Mouse (Mus musculus): ENCODE results near the gene Dgkh. TPM values are rescaled to one million over a fixed set of nuclear protein-coding genes. Genes with fewer than 3 reads are reported as not detected.

Dgkh gene
- polyA plus RNA-seq, 1 experiment from 2014 or later, result 2.5 TPM

GRCm38 (mm10) chr14:78649525-78650274, 82.9 kb downstream of the Dgkh start:
- Histone ChIP-seq H3K4me1 (peaks cover 9% of the 10 kb centered on the region; the same call in 1 of the 2 replicates), H3K9ac (no peak overlapping the region), H3K4me3 (replicated peaks) (no peak overlapping the region), H3K4me2 (peak overlapping the region; percentile 6; the same call in 1 of the 2 replicates), H3K27me3 (no peaks in the 10 kb centered on the region), H3K9me3 (replicated peaks) (no peaks in the 10 kb centered on the region), H3K27ac (peak overlapping the region; percentile 47), H3K36me3 (peaks cover 9% of the 10 kb centered on the region)
- WGBS, result 54% methylated on average over 21 of the region's 21 CpGs
- ATAC-seq (replicated peaks; ENCODE audit: low FRiP score), result peak; percentile 52; the same call in 1 of the 2 replicates

- Histone ChIP-seq H3K4me2 (no peak overlapping the region), H3K4me3 (replicated peaks) (no peak overlapping the region), H3K9ac (no peak overlapping the region), H3K27me3 (no peaks in the 10 kb centered on the region), H3K4me1 (peaks cover 9% of the 10 kb centered on the region; the same call in 1 of the 2 replicates), H3K9me3 (replicated peaks) (no peaks in the 10 kb centered on the region), H3K36me3 (peaks cover under 1% of the 10 kb centered on the region; the same call in 1 of the 2 replicates), H3K27ac (no peak overlapping the region)
- 65% methylated on average over 3 of the region's 3 CpGs for WGBS
- ATAC-seq (replicated peaks; ENCODE audit: low FRiP score), result no peak
Observed at GRCm38 (mm10) chr14:78645622-78646021, 87.0 kb downstream of the Dgkh start.

- H3K36me3 ChIP-seq, result no peaks in the 10 kb centered on the region
- no peak overlapping the region for H3K9ac ChIP-seq
- no peak for ATAC-seq (replicated peaks; ENCODE audit: low FRiP score)
- H3K27ac ChIP-seq, result no peak overlapping the region
- H3K9me3 ChIP-seq (replicated peaks), result no peaks in the 10 kb centered on the region
- WGBS, result 83% methylated on average over 7 of the region's 7 CpGs
- no peaks in the 10 kb centered on the region for H3K27me3 ChIP-seq
- H3K4me1 ChIP-seq, result no peaks in the 10 kb centered on the region
- no peak overlapping the region for H3K4me3 ChIP-seq (replicated peaks)
- no peak overlapping the region for H3K4me2 ChIP-seq
Observed at GRCm38 (mm10) chr14:78641314-78641713, 91.3 kb downstream of the Dgkh start.

- H3K4me1 ChIP-seq, result 0 out of 2 replicates have a peak, but pooled peaks cover 6% of the 10 kb centered on the region
- H3K27ac ChIP-seq, result no peak overlapping the region
- no peak overlapping the region for H3K9ac ChIP-seq
- no peak overlapping the region for H3K4me3 ChIP-seq (replicated peaks)
- no peak overlapping the region for H3K4me2 ChIP-seq
- no peak for ATAC-seq (replicated peaks; ENCODE audit: low FRiP score)
- H3K27me3 ChIP-seq, result no peaks in the 10 kb centered on the region
- 78% methylated on average over 5 of the region's 5 CpGs for WGBS
- no peaks in the 10 kb centered on the region for H3K36me3 ChIP-seq
- no peaks in the 10 kb centered on the region for H3K9me3 ChIP-seq (replicated peaks)
Observed at GRCm38 (mm10) chr14:78639691-78640090, 92.9 kb downstream of the Dgkh start.

GRCm38 (mm10) chr14:78635612-78636400, 96.8 kb downstream of the Dgkh start:
- H3K27ac ChIP-seq, result peak overlapping the region; percentile 49; the same call in 1 of the 2 replicates
- no peaks in the 10 kb centered on the region for H3K36me3 ChIP-seq
- WGBS, result 59% methylated on average over 14 of the region's 14 CpGs
- 0 out of 2 replicates have a peak, but pooled peaks cover 6% of the 10 kb centered on the region for H3K4me1 ChIP-seq
- H3K9ac ChIP-seq, result no peak overlapping the region
- 0 out of 2 replicates have a peak, but pooled peaks have one; percentile 15 for ATAC-seq (replicated peaks; ENCODE audit: low FRiP score)
- no peaks in the 10 kb centered on the region for H3K27me3 ChIP-seq
- H3K9me3 ChIP-seq (replicated peaks), result no peaks in the 10 kb centered on the region
- H3K4me3 ChIP-seq (replicated peaks), result no peak overlapping the region
- H3K4me2 ChIP-seq, result no peak overlapping the region

- H3K4me3 ChIP-seq (replicated peaks), result no peak overlapping the region
- H3K36me3 ChIP-seq, result no peaks in the 10 kb centered on the region
- 95% methylated on average over 6 of the region's 6 CpGs for WGBS
- H3K27me3 ChIP-seq, result no peaks in the 10 kb centered on the region
- H3K27ac ChIP-seq, result no peak overlapping the region
- H3K4me2 ChIP-seq, result no peak overlapping the region
- H3K4me1 ChIP-seq, result 0 out of 2 replicates have a peak, but pooled peaks cover 6% of the 10 kb centered on the region
- H3K9ac ChIP-seq, result no peak overlapping the region
- no peaks in the 10 kb centered on the region for H3K9me3 ChIP-seq (replicated peaks)
- ATAC-seq (replicated peaks; ENCODE audit: low FRiP score), result no peak
Observed at GRCm38 (mm10) chr14:78632747-78633146, 99.8 kb downstream of the Dgkh start.

- Histone ChIP-seq H3K36me3 (0 out of 2 replicates have a peak, but pooled peaks cover 7% of the 10 kb centered on the region), H3K4me3 (replicated peaks) (no peak overlapping the region), H3K27me3 (no peaks in the 10 kb centered on the region), H3K4me1 (0 out of 2 replicates have a peak, but pooled peaks cover 6% of the 10 kb centered on the region), H3K27ac (no peak overlapping the region), H3K4me2 (no peak overlapping the region), H3K9me3 (replicated peaks) (no peaks in the 10 kb centered on the region), H3K9ac (no peak overlapping the region)
- no peak for ATAC-seq (replicated peaks; ENCODE audit: low FRiP score)
- 89% methylated on average over 4 of the region's 4 CpGs for WGBS
Observed at GRCm38 (mm10) chr14:78630923-78631875, 101.4 kb downstream of the Dgkh start.

GRCm38 (mm10) chr14:78627516-78628275, 104.9 kb downstream of the Dgkh start:
- WGBS, result 87% methylated on average over 21 of the region's 21 CpGs
- no peak for ATAC-seq (replicated peaks; ENCODE audit: low FRiP score)
- peaks cover 19% of the 10 kb centered on the region for H3K36me3 ChIP-seq

GRCm38 (mm10) chr14:78618883-78619295, 113.7 kb downstream of the Dgkh start:
- no peak overlapping the region for H3K27ac ChIP-seq
- H3K4me2 ChIP-seq, result no peak overlapping the region
- no peak for ATAC-seq (replicated peaks; ENCODE audit: low FRiP score)
- H3K9ac ChIP-seq, result no peak overlapping the region
- H3K9me3 ChIP-seq (replicated peaks), result no peaks in the 10 kb centered on the region
- peaks cover 41% of the 10 kb centered on the region for H3K36me3 ChIP-seq
- no peaks in the 10 kb centered on the region for H3K27me3 ChIP-seq
- no peaks in the 10 kb centered on the region for H3K4me1 ChIP-seq
- H3K4me3 ChIP-seq (replicated peaks), result no peak overlapping the region
- 73% methylated on average over 9 of the region's 9 CpGs for WGBS

More at GRCm38 (mm10) chr14:78627516-78628275, 104.9 kb downstream of the Dgkh start:
- Histone ChIP-seq H3K27ac (no peak overlapping the region), H3K4me1 (no peaks in the 10 kb centered on the region), H3K9me3 (replicated peaks) (no peaks in the 10 kb centered on the region), H3K27me3 (no peaks in the 10 kb centered on the region), H3K4me3 (replicated peaks) (no peak overlapping the region), H3K4me2 (no peak overlapping the region), H3K9ac (no peak overlapping the region)

GRCm38 (mm10) chr14:78613569-78613968, 119.0 kb downstream of the Dgkh start:
- no peak overlapping the region for H3K9ac ChIP-seq
- no peaks in the 10 kb centered on the region for H3K4me1 ChIP-seq
- H3K4me2 ChIP-seq, result no peak overlapping the region
- no peaks in the 10 kb centered on the region for H3K27me3 ChIP-seq
- WGBS, result 83% methylated on average over 5 of the region's 5 CpGs
- H3K36me3 ChIP-seq, result peaks cover 16% of the 10 kb centered on the region
- H3K27ac ChIP-seq, result no peak overlapping the region
- no peak for ATAC-seq (replicated peaks; ENCODE audit: low FRiP score)
- no peak overlapping the region for H3K4me3 ChIP-seq (replicated peaks)
- no peaks in the 10 kb centered on the region for H3K9me3 ChIP-seq (replicated peaks)
